Mouse (Mus musculus): Measurements from ENCODE around the gene Anxa7. TPM values are rescaled to one million over a fixed set of nuclear protein-coding genes. Genes with fewer than 3 reads are reported as not detected.

Gene Anxa7
- total RNA-seq, 2 experiments from 2014 or later, result 54.9 to 57.1 TPM

GRCm38 (mm10) chr14:20442252-20442651 lies 37.7 kb downstream of the Anxa7 start:
- no peak for DNase-seq (ENCODE audit: extremely low spot score in 1 of 2, low spot score in 1 of 2)

- DNase-seq (ENCODE audit: extremely low spot score in 1 of 2, low spot score in 1 of 2), result no peak
These were observed 43.0 kb downstream of the Anxa7 start for GRCm38 (mm10) chr14:20436976-20437375.

GRCm38 (mm10) chr14:20432420-20432819 lies 47.5 kb downstream of the Anxa7 start:
- DNase-seq (ENCODE audit: extremely low spot score in 1 of 2, low spot score in 1 of 2), result no peak

GRCm38 (mm10) chr14:20431726-20432125 lies 48.2 kb downstream of the Anxa7 start:
- DNase-seq (ENCODE audit: extremely low spot score in 1 of 2, low spot score in 1 of 2), result no peak

GRCm38 (mm10) chr14:20429833-20430232 lies 50.1 kb downstream of the Anxa7 start:
- DNase-seq (ENCODE audit: extremely low spot score in 1 of 2, low spot score in 1 of 2), result no peak

GRCm38 (mm10) chr14:20428593-20428992 lies 51.3 kb downstream of the Anxa7 start:
- DNase-seq (ENCODE audit: extremely low spot score in 1 of 2, low spot score in 1 of 2), result no peak

- DNase-seq (ENCODE audit: extremely low spot score in 1 of 2, low spot score in 1 of 2), result no peak
These were observed 56.9 kb downstream of the Anxa7 start for GRCm38 (mm10) chr14:20423046-20423445.

- DNase-seq (ENCODE audit: extremely low spot score in 1 of 2, low spot score in 1 of 2), result no peak
These were observed 57.7 kb downstream of the Anxa7 start for GRCm38 (mm10) chr14:20422257-20422656.

Other genes with a start within 250 kb of the Anxa7 start
- not detected for gene Kcnk16, start 210.9 kb downstream of the Anxa7 start, total RNA-seq (2021)
- 10 to 100 TPM; 21.9 to 25.1 TPM for gene Nudt13, start 185.4 kb downstream of the Anxa7 start, total RNA-seq (2021)
- 10 to 100 TPM; 31.1 to 34.4 TPM for gene Ecd, start 132.0 kb downstream of the Anxa7 start, total RNA-seq (2021)
- 10 to 100 TPM; 42.4 to 51.7 TPM for gene Fam149b, start 132.0 kb downstream of the Anxa7 start, total RNA-seq (2021)
- 10 to 100 TPM; 25.2 to 27.4 TPM for gene Dnajc9, start 91.2 kb downstream of the Anxa7 start, total RNA-seq (2021)
- 10 to 100 TPM; 34.0 to 36.4 TPM for gene Mrps16, start 86.5 kb downstream of the Anxa7 start, total RNA-seq (2021)
- gene Cfap70, start 27.9 kb downstream of the Anxa7 start, total RNA-seq (2021), result under 1 TPM; 0.62 to 0.82 TPM
- under 1 TPM; 0.66 to 0.85 TPM for gene Mss51, start 16.8 kb upstream of the Anxa7 start, total RNA-seq (2021)
- gene Ppp3cb, start 66.4 kb upstream of the Anxa7 start, total RNA-seq (2021), result 100 to 1,000 TPM; 319 to 324 TPM
- gene Usp54, start 160.9 kb upstream of the Anxa7 start, total RNA-seq (2021), result 10 to 100 TPM; 42.6 to 50.8 TPM
- gene Myoz1, start 176.4 kb upstream of the Anxa7 start, total RNA-seq (2021), result not detected
- under 1 TPM; 0.12 to 0.22 TPM for gene Synpo2l, start 188.2 kb upstream of the Anxa7 start, total RNA-seq (2021)
- 100 to 1,000 TPM in 1 of 2 experiments, 10 to 100 TPM in 1; 99.6 to 110 TPM for gene Sec24c, start 194.2 kb upstream of the Anxa7 start, total RNA-seq (2021)
- gene Fut11, start 214.8 kb upstream of the Anxa7 start, total RNA-seq (2021), result 10 to 100 TPM; 15.6 to 16.0 TPM
- gene Chchd1, start 222.9 kb upstream of the Anxa7 start, total RNA-seq (2021), result 10 to 100 TPM; 47.3 to 50.3 TPM
- gene Zswim8, start 227.4 kb upstream of the Anxa7 start, total RNA-seq (2021), result 100 to 1,000 TPM; 151 to 180 TPM

Data from layer of hippocampus, postnatal 25 days (tissue).